Mouse (Mus musculus): ENCODE results near the gene Arrdc3. TPM values are rescaled to one million over a fixed set of nuclear protein-coding genes. Genes with fewer than 3 reads are reported as not detected.

Gene Arrdc3
- polyA plus RNA-seq, 2 experiments = 7.4 to 13.1 TPM

DNA sequence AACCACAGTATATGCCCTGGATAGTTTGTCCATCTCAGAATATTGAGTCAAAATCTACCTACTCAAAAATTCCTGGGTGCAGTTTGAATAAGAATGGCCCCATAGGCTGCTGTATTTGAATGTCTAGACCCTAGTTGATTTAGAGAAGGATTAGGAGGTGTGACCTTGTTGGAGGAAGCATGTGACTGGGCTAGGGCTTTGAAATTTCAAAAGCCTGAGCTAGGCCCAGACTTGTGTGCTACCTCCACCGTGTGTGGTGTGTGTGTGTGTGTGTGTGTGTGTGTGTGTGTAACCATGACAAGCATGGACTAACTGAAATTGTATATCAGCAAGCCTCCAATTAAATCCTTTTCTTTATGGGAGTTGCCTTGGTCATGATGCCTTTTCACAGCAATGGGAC lies 14.2 kb downstream of the Arrdc3 start:
- DNase-seq (ENCODE audit: low read depth in 3 of 3, low spot score in 3 of 3) (no peak), ATAC-seq (ENCODE audit: insufficient read depth) (no peak)
- H3K4me2 ChIP-seq (ENCODE audit: low read depth) = no peak overlapping the region
- no peaks in the 10 kb centered on the region for H3K4me1 ChIP-seq (replicated peaks; ENCODE audit: control insufficient read depth in 2 of 2, insufficient read depth in 2 of 2, low read length in 1 of 2)
- WGBS (ENCODE audit: insufficient replicate concordance) = 45% methylated on average over 1 of the region's 1 CpGs
- peaks cover 24% of the 10 kb centered on the region for H3K36me3 ChIP-seq (replicated peaks; ENCODE audit: control insufficient read depth, insufficient read depth, low read depth)
- TF ChIP-seq CTCF (IDR thresholded peaks at IDR 0.05; ENCODE audit: low read depth) (no peak), EP300 (IDR thresholded peaks at IDR 0.05; ENCODE audit: low read depth) (no peak)
- H3K27me3 ChIP-seq (ENCODE audit: control insufficient read depth, insufficient read depth, low read length) = no peaks in the 10 kb centered on the region
- H3K4me3 ChIP-seq (ENCODE audit: insufficient read depth in 1 of 2, low read depth in 2 of 2, low read length in 2 of 2) = no peak overlapping the region
- H3K9ac ChIP-seq (replicated peaks) = no peak overlapping the region
- no peaks in the 10 kb centered on the region for H3K9me3 ChIP-seq (ENCODE audit: control insufficient read depth, low read length)
- no peak overlapping the region for H3K27ac ChIP-seq

DNA sequence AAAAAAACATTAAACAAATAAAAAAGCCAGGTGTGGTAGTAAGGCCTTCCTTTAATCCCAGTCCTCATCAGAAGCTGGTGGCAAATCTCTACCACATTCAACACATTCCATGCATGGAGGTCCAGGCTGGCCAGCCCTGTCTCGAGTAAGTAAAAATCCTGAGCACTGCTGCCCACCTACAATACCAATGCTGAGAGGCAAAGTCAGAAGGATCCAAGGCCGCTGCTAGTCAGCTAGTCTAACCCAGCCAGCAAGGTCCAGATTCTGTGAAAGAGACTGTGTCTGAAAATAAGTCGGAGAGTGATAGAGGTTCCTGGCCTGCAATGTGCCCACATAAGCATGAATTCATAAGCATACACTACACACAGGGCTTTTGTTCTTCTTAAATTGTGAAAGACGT lies 14.9 kb downstream of the Arrdc3 start:
- WGBS (ENCODE audit: insufficient replicate concordance) = 71% methylated on average over 4 of the region's 4 CpGs
- Histone ChIP-seq H3K27ac (no peak overlapping the region), H3K4me1 (replicated peaks; ENCODE audit: control insufficient read depth in 2 of 2, insufficient read depth in 2 of 2, low read length in 1 of 2) (no peaks in the 10 kb centered on the region), H3K27me3 (ENCODE audit: control insufficient read depth, insufficient read depth, low read length) (no peaks in the 10 kb centered on the region), H3K4me3 (ENCODE audit: insufficient read depth in 1 of 2, low read depth in 2 of 2, low read length in 2 of 2) (no peak overlapping the region), H3K36me3 (replicated peaks; ENCODE audit: control insufficient read depth, insufficient read depth, low read depth) (peaks cover 19% of the 10 kb centered on the region), H3K9ac (replicated peaks) (no peak overlapping the region), H3K9me3 (ENCODE audit: control insufficient read depth, low read length) (no peaks in the 10 kb centered on the region), H3K4me2 (ENCODE audit: low read depth) (no peak overlapping the region)
- TF ChIP-seq EP300 (IDR thresholded peaks at IDR 0.05; ENCODE audit: low read depth) (no peak), CTCF (IDR thresholded peaks at IDR 0.05; ENCODE audit: low read depth) (no peak)
- ATAC-seq (ENCODE audit: insufficient read depth) = no peak
- no peak for DNase-seq (ENCODE audit: low read depth in 3 of 3, low spot score in 3 of 3)

DNA sequence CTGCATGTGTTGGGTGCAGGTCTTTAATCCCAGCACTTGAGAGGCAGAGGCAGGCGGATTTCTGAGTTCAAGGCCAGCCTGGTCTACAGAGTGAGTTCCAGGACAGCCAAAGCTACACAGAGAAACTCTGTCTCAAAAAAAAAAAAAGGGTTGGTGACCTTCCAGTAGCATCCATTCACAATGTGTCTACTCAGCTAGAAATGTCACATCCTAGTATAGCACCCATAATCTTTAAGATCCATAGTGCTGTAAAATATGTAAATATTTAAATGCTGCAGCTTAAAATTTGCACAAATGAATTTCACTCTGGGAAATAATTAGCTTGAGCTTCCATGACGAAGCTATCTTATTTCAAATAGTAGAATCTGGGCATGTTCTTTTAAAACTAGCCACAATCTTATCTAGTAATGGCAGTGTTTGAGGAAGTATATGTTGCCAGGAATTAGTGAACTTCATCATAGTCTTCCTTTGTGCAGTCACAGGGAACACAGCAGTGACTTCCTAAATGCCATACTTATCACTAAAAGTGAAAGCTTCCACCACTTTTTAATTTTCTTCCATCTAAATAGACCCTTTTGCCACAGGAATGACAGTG lies 16.3 kb downstream of the Arrdc3 start:
- no peaks in the 10 kb centered on the region for H3K4me1 ChIP-seq (replicated peaks; ENCODE audit: control insufficient read depth in 2 of 2, insufficient read depth in 2 of 2, low read length in 1 of 2)
- no peak for DNase-seq (ENCODE audit: low read depth in 3 of 3, low spot score in 3 of 3)
- H3K9ac ChIP-seq (replicated peaks) = no peak overlapping the region
- H3K4me2 ChIP-seq (ENCODE audit: low read depth) = no peak overlapping the region
- H3K36me3 ChIP-seq (replicated peaks; ENCODE audit: control insufficient read depth, insufficient read depth, low read depth) = peaks cover 6% of the 10 kb centered on the region
- no peaks in the 10 kb centered on the region for H3K9me3 ChIP-seq (ENCODE audit: control insufficient read depth, low read length)
- H3K27ac ChIP-seq = no peak overlapping the region
- 21% methylated on average over 2 of the region's 2 CpGs for WGBS (ENCODE audit: insufficient replicate concordance)
- no peak for ATAC-seq (ENCODE audit: insufficient read depth)
- TF ChIP-seq CTCF (IDR thresholded peaks at IDR 0.05; ENCODE audit: low read depth) (no peak), EP300 (IDR thresholded peaks at IDR 0.05; ENCODE audit: low read depth) (no peak)
- H3K4me3 ChIP-seq (ENCODE audit: insufficient read depth in 1 of 2, low read depth in 2 of 2, low read length in 2 of 2) = no peak overlapping the region
- H3K27me3 ChIP-seq (ENCODE audit: control insufficient read depth, insufficient read depth, low read length) = no peaks in the 10 kb centered on the region

DNA sequence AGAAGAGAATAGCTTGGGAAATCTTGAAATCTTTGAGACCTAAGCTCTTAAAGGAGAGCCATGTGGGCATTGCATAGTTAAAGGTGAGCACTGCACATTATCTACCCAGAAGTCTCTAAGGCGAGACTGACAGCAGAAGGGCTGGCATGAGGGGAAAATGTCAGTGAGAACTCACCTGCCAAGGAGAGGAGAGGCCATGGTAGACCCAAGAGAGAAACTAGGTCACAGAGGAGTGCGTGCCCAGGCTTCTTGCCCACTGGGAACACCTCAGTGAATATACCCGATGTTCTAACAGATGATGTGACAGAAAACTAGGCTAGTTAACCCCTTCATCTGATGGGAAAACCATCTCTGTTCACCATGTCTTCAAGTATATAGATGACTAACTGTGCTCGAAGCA lies 18.2 kb downstream of the Arrdc3 start:
- no peak for ATAC-seq (ENCODE audit: insufficient read depth)
- H3K4me1 ChIP-seq (replicated peaks; ENCODE audit: control insufficient read depth in 2 of 2, insufficient read depth in 2 of 2, low read length in 1 of 2) = no peaks in the 10 kb centered on the region
- no peak for TF ChIP-seq CTCF (IDR thresholded peaks at IDR 0.05; ENCODE audit: low read depth)
- TF ChIP-seq EP300 (IDR thresholded peaks at IDR 0.05; ENCODE audit: low read depth) = no peak
- no peak overlapping the region for H3K4me3 ChIP-seq (ENCODE audit: insufficient read depth in 1 of 2, low read depth in 2 of 2, low read length in 2 of 2)
- H3K36me3 ChIP-seq (replicated peaks; ENCODE audit: control insufficient read depth, insufficient read depth, low read depth) = no peaks in the 10 kb centered on the region
- DNase-seq (ENCODE audit: low read depth in 3 of 3, low spot score in 3 of 3) = no peak
- H3K27me3 ChIP-seq (ENCODE audit: control insufficient read depth, insufficient read depth, low read length) = no peaks in the 10 kb centered on the region
- H3K9ac ChIP-seq (replicated peaks) = no peak overlapping the region
- H3K27ac ChIP-seq = no peak overlapping the region
- no peaks in the 10 kb centered on the region for H3K9me3 ChIP-seq (ENCODE audit: control insufficient read depth, low read length)
- no peak overlapping the region for H3K4me2 ChIP-seq (ENCODE audit: low read depth)
- 64% methylated on average over 4 of the region's 4 CpGs for WGBS (ENCODE audit: insufficient replicate concordance)

DNA sequence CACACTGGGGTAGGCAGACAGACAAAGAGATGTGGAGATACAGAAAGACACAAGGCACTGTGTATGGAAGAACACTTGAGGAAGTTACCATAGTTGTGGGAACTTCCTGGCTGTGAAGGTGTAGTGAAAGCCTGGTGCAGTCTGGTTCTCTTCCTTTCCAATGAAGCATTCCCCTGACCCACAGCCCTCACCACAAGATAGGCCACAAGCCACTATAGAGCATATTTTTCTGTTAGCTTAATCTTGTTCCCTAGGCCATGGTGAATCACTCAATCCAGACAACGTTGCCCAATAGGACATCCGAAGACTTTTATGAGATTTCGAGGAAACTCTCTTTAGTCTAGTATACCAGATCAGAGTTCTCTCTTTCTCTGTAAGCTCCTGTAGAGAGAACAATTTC lies 19.6 kb downstream of the Arrdc3 start:
- Histone ChIP-seq H3K9me3 (ENCODE audit: control insufficient read depth, low read length) (no peaks in the 10 kb centered on the region), H3K4me1 (replicated peaks; ENCODE audit: control insufficient read depth in 2 of 2, insufficient read depth in 2 of 2, low read length in 1 of 2) (no peaks in the 10 kb centered on the region), H3K9ac (replicated peaks) (no peak overlapping the region), H3K27ac (no peak overlapping the region), H3K4me2 (ENCODE audit: low read depth) (no peak overlapping the region), H3K36me3 (replicated peaks; ENCODE audit: control insufficient read depth, insufficient read depth, low read depth) (no peaks in the 10 kb centered on the region), H3K4me3 (ENCODE audit: insufficient read depth in 1 of 2, low read depth in 2 of 2, low read length in 2 of 2) (no peak overlapping the region), H3K27me3 (ENCODE audit: control insufficient read depth, insufficient read depth, low read length) (no peaks in the 10 kb centered on the region)
- no peak for TF ChIP-seq EP300 (IDR thresholded peaks at IDR 0.05; ENCODE audit: low read depth)
- TF ChIP-seq CTCF (IDR thresholded peaks at IDR 0.05; ENCODE audit: low read depth) = no peak
- 39% methylated on average over 3 of the region's 3 CpGs for WGBS (ENCODE audit: insufficient replicate concordance)
- DNase-seq (ENCODE audit: low read depth in 3 of 3, low spot score in 3 of 3) = no peak
- ATAC-seq (ENCODE audit: insufficient read depth) = no peak

All from liver, embryonic 14.5 days (tissue).